Mouse (Mus musculus): Measurements from ENCODE around the gene Gm3411. TPM values are rescaled to one million over a fixed set of nuclear protein-coding genes. Genes with fewer than 3 reads are reported as not detected.

Gm3411 gene
- 0.26 TPM in 1 of 4 replicates, not detected in the others for total RNA-seq (2023; ENCODE audit: inconsistent age)

DNA sequence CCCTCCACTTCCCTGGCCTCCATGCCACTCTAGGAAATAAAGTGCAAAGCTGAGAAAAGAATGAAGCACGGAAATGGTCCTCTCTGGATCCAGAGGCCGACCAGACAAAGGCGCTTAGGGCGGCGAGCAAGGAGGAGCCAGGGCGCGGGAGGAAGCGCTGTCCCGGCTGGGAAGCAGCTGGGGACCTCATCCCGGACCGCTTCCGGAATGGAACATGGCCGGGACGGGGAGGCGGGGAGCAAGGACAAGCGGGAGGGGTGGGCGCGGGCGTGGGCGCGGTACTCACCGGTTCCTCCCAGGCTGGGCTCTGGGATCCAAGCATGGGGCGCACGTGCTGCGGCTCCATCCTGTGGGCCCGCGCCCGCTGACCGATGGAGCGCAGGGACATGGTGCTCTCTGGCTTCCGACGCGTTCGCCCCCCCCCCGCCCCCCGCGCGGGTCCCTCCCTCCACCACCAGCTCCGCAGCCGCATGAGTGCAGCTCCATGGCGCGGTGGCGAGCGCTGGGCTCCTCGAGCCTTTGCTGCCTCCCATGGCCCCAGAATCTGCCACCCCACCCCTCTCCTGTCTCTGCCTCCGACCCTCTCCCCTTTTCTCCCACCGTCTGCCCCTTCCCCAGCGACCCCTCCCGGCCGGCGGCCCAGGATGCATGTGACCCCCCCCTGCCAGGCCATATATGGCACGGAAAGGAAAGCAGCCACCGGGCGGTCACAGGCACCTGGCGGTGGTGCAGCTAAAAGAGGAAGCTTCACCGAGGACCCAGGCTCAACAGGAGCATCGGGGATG is at the start of gene Gm3411:
Gene Gm3411 (minus strand): TSS at position 320 of the 785 bp plus-strand sequence.

DNA sequence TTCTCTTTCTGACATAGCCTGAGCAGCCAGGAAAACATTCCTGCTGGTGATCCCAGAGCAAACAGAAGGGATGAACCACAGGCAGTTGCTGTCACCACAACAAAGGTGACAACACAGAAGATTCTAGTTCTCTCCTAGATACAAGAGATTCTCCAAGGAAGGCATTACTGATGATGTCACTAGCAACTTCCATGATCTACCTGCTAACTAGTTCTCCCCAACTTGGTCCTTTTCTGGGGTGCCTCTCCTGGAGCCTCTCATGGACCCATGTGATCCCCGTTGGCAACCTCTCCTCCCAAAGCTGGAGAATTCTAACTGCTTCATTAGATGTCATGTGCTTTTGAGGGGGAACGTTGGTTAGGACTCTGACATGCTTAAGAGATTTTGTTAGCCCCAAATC is 17.7 kb upstream of the Gm3411 start, which contains the start of gene Gm21103:
Gene Gm21103 (minus strand): TSS at position 101 of the 400 bp plus-strand sequence.

DNA sequence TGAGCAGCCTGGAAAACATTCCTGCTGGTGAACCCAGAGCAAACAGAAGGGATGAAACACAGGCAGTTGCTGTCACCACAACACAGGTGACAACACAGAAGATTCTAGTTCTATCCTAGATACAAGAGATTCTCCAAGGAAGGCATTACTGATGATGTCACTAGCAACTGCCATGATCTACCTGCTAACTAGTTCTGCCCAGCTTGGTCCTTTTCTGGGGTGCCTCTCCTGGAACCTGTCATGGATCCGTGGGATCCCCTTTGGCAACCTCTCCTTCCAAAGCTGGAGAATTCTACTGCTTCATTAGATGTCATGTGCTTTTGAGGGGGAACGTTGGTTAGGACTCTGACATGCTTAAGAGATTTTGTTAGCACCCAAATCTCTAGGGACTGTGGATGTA is 67.9 kb downstream of the Gm3411 start, which contains the start of gene Gm21560:
Gene Gm21560 (minus strand): TSS at position 101 of the 400 bp plus-strand sequence.

Other genes starting within 250 kb of the Gm3411 start
- gene Gm6337, start 229.0 kb downstream of the Gm3411 start, total RNA-seq (2023; ENCODE audit: inconsistent age) = not detected in 4 replicates
- gene Gm8206, start 193.3 kb downstream of the Gm3411 start, total RNA-seq (2023; ENCODE audit: inconsistent age) = 0.48 TPM in 1 of 4 replicates, not detected in the others
- gene Gm3468, start 178.6 kb downstream of the Gm3411 start, total RNA-seq (2023; ENCODE audit: inconsistent age) = not detected in 4 replicates
- gene Gm3476, start 161.4 kb downstream of the Gm3411 start, total RNA-seq (2023; ENCODE audit: inconsistent age) = not detected in 4 replicates
- gene Gm21560, start 68.0 kb downstream of the Gm3411 start, total RNA-seq (2023; ENCODE audit: inconsistent age) = not detected in 4 replicates
- not detected in 4 replicates for gene Gm21103, start 17.6 kb upstream of the Gm3411 start, total RNA-seq (2023; ENCODE audit: inconsistent age)
- not detected in 4 replicates for gene Gm3618, start 56.4 kb upstream of the Gm3411 start, total RNA-seq (2023; ENCODE audit: inconsistent age)
- not detected in 4 replicates for gene Gm16440, start 103.1 kb upstream of the Gm3411 start, total RNA-seq (2023; ENCODE audit: inconsistent age)
- not detected in 4 replicates for gene Gm3591, start 125.2 kb upstream of the Gm3411 start, total RNA-seq (2023; ENCODE audit: inconsistent age)
- not detected in 4 replicates for gene Gm3594, start 157.4 kb upstream of the Gm3411 start, total RNA-seq (2023; ENCODE audit: inconsistent age)